Mouse (Mus musculus) adrenal gland, adult 2 months (tissue): ENCODE results near the gene Gm42417. TPM values are rescaled to one million over a fixed set of nuclear protein-coding genes. Genes with fewer than 3 reads are reported as not detected.
"Not testable (repeated sequence)": the region's sequence is repeated elsewhere in the genome, so short reads cannot be mapped to it uniquely, and the experiment has no call there.

ENCODE experiments used
- DNase-seq: peaks from one replicate; pipeline ENCODE4 v3.0.0; 2021
- polyA plus RNA-seq: library from polyadenylated mRNA; depleted of rRNA; stranded (reverse); fragments of >200 nt; gene quantifications from 2 replicates; pipeline ENCODE4 v1.2.3, GENCODE M21; 2012
- total RNA-seq, 2 experiments: library from RNA; stranded (reverse); gene quantifications; 2 replicates each; pipeline ENCODE4 v1.2.3; 2021

Gene Gm42417
- total and polyA plus RNA-seq, 3 experiments = not detected

DNA sequence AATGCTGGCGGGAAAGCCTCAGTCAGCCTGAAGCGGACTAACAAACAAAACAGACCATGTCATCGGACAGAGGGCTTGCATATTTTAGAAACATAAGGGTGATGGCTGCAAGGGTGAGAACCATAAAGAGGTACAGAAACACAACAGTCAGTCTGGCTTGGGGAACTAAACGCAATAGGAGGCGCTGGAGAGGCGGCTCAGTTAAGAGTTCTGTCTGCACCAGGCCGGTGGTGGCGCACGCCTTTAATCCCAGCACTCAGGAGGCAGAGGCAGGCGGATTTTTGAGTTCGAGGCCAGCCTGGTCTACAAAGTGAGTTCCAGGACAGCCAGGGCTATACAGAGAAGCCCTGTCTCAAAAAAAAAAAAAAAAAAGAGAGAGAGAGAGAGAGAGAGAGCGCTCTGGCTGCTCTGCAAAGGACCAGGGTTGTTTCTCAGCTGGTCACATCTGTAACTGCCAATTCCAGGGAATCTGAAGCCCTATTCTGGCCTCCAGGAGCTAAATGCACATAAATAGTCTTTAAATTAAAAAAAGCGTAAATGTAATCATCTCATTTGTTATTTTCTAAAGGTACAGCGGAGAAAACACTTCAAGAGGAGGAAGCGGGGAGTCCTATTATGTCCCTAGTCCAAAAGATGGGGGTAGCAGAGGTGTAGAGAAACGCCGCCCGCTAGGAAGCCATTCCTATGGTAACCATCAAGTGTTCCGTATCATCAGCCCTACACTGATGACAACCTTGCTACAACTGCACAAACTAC lies 6.8 kb upstream of the Gm42417 start:
- DNase-seq = peak; percentile 43

- DNase-seq = no peak
These were observed 6.2 kb upstream of the Gm42417 start for GRCm38 (mm10) chr1:36545382-36545781.

- no peak for DNase-seq
These were observed 3.7 kb upstream of the Gm42417 start for GRCm38 (mm10) chr1:36542925-36543324.

DNA sequence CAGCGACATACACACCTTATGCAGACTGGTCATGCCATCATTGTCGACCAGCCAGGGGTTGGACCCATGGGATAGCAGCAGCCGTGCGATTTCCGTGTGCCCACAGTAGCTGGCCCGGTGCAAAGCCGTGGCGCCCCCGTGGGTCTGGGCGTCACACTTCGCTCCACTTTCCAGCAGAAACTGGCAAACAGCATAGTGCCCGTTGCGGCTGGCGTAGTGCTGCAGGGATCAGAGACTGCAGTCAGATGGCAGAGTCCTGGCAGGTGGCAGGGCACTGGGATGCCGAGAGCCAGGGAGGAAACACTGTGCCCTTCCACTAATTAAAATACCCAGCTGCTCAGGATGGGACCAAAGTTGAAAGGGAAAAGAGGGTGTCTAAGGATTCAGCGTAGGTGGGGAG lies 2.6 kb upstream of the Gm42417 start:
- DNase-seq = peak; percentile 28

DNA sequence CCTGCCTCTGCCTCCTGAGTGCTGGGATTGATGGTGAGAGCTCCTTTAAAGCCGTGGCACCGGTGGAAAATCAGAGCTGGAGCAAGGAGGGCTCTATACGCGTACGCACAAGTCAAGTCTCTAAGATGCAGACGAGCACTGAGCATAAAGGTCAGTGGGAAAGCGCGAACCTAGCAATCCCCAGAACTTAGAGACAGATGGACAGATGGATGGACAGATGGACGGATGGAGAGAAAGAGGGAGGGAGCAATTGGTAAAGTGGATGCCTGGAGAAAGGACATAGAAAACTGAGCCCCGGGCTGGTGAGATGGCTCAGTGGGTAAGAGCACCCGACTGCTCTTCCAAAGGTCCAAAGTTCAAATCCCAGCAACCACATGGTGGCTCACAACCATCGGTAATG lies 1.6 kb upstream of the Gm42417 start:
- DNase-seq = no peak

- peak; percentile 9 for DNase-seq
These were observed 903 bp upstream of the Gm42417 start for GRCm38 (mm10) chr1:36540132-36540531.

- no peak for DNase-seq
These were observed 502 bp downstream of the Gm42417 start for GRCm38 (mm10) chr1:36538727-36539126.

- DNase-seq = not testable (repeated sequence)
These were observed 2.4 kb downstream of the Gm42417 start, which contains the start of gene Ankrd23 for GRCm38 (mm10) chr1:36536783-36537182. Gene Ankrd23, minus strand, starts transcription at chr1:36536883.

DNA sequence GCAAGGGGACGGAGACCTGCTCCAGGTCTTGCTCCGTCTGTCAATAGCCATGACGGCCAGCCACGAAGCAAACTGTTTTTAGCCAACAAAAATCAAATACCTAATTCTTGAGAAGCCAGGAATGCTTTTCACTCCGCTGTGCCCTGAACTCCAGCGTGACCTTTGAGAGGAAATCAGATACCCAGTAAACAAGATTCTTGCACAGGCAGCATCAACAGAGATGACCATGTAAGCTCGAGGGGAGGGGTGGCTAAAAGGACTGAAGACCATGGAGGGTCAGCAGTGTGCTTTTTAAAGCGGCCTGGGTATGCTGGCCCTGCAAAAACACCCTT lies 2.9 kb downstream of the Gm42417 start:
- no peak for DNase-seq

DNA sequence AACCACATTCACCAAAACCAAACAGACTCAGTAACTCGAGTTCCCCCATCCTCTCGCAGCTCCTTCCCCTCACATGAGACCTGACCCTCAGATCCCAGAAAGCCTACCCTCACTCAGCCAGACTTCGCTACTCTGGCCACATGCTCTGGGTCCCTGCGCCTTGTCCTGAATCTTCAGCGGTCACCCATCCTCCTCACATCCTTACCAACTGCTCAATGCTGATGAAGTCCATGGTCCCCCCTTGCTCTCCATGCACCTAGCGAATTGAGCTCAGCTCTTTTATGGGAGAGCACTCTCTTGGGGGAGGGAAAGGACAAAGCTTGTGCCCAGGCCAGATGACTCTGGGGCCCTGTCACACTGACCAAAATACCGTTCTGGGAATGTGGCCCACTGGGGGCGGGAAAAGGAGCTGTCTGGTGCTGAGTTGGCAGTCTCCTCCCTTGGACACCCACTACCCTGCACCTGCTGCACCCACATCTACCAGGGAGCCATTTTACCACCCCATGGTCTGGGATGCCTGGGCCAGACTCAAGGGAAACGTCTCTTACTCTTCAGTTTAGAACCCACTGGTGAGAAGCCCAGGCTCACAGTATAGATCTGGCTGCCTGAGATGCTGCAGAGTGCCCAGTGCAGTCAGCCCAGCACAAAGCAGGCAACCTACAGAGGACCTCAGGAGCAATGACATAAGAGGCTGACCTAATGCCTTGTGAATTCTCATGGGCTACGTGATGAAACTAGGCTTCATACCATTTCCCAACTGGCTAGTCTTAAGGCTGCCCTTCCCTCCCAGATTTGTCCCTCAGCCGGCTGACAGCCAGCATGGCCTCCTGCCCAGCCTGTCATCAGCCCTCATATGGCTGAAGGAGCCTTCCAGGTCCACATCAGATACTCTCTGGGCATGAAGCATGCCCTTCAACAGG lies 3.5 kb downstream of the Gm42417 start:
- DNase-seq = peak; percentile 68

DNA sequence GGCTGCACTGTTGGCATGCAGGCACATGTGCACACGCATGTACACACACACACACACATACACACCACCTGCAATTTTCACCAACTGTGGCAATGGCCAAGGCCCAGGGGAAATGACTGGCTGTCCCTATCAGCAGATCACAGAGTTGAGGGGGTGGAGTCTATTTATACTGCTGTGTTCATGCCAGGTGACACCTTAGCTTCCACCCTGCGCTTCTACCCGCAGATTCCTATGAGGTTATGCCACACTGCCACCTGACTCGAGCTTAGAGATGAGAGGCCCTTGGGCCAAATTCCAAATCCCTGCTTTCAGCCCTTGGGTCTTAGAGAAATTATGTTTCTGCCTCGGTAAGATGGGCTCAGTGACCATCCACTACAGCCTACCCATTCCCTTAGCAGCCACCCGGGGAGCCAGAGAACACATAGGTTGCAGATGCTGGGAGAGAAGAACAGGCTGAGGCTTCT lies 4.6 kb downstream of the Gm42417 start:
- peak; percentile 10 for DNase-seq

GRCm38 (mm10) chr1:36533546-36533945 lies 5.7 kb downstream of the Gm42417 start:
- DNase-seq = no peak

- no peak for DNase-seq
These were observed 7.8 kb downstream of the Gm42417 start for GRCm38 (mm10) chr1:36531461-36531860.

DNA sequence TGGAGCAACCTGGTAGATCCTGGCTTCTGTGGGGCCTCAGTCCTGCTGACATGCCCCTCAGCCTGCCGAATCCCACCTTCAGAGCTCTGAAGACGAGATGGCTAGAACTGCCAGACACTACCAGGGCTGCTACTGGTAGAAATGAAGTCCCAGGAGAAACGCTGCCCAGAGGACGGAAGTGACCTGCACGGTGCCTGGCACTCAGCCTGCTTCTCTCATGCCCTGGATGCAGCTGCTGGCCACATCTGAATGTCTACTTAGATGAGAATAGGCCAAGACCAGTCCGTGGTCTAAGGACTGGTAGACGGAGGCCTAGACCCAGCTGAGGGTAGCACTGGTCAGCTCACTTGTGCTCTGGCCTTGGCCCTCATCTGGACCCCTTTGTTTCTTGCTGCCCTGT lies 8.3 kb downstream of the Gm42417 start:
- DNase-seq = no peak

DNA sequence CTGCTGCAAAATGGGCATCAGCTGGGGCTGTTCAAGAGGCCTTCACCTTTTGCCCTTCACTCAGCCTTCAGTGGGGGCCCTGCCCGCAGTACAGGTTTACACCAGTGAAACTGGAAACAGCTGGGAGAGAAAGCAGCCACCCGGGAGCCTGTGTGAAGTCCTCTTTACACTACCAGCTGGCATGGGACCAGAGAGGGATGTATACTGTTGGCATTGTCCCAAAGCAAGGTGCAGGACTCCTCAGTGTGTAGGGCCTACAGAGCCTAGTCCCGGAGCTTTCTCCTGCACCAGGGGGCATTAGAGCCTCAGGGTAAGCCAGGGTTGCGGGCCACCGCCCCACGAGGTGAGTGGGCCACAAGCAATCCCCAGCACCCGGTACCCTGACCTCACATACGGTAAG lies 8.7 kb downstream of the Gm42417 start:
- DNase-seq = no peak

GRCm38 (mm10) chr1:36529875-36530274 lies 9.4 kb downstream of the Gm42417 start:
- DNase-seq = no peak

GRCm38 (mm10) chr1:36529274-36529673 lies 10.0 kb downstream of the Gm42417 start:
- no peak for DNase-seq

DNA sequence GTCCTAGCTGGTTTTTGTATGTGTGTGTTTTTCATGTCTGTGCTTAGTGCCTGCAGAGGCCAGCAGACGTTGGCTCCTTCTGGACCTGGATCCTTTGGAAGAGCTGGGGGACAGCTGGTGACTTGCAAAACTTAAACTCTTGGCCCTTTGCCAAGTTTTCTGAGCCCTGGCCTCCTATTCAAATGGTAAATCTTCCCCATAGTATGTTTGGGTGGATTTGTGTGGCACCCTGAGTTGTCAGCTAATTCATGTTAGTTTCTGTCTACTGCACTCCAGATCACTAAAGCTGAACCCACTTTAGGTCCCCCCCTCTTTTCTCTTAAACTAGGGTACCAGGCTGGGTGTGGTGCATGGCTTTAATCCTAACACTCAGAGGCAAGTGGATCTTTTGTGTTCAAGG lies 10.9 kb downstream of the Gm42417 start:
- DNase-seq = no peak

- no peak for DNase-seq
These were observed 12.3 kb downstream of the Gm42417 start for GRCm38 (mm10) chr1:36526903-36527302.

DNA sequence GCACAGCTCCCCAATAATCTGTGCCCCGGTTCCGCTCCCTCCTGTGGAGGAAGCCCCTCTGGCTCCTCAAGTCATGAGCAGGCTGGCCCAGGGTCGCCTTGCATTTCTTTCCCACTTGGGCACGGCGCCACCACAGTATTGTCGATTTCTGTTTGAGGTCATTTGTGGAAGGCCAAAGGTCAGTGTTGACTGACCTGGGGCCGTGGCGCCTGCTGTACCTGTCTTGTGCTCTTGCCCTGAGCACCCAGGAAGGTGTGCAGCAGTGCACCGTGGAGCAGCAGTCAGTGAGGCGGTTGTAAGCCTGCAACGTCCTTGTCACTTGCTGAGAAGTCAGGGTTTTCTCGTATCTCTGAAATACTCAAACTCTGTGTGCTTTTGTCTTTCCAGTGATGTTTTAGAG lies 13.5 kb downstream of the Gm42417 start:
- no peak for DNase-seq

DNA sequence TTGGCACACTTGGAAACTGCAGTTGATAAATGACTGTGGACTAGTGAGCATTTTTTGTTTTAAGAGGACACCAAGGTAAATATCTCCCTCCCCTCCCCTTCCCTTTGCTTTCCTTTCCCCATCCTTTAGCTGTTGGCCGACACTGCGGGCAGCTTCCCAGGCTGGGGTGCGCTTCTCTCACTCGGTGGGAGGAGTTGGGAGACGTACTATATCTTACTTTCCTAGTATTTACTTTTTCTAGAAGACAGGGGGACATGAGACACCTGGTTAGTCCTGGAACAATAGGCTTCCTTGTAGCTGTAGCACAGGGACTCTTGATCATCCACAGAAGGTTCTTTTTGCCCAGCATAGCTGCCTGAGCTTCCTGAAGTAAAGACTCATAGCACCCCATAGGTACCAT lies 15.2 kb downstream of the Gm42417 start:
- DNase-seq = no peak

- no peak for DNase-seq
These were observed 15.8 kb downstream of the Gm42417 start for GRCm38 (mm10) chr1:36523332-36524013.

DNA sequence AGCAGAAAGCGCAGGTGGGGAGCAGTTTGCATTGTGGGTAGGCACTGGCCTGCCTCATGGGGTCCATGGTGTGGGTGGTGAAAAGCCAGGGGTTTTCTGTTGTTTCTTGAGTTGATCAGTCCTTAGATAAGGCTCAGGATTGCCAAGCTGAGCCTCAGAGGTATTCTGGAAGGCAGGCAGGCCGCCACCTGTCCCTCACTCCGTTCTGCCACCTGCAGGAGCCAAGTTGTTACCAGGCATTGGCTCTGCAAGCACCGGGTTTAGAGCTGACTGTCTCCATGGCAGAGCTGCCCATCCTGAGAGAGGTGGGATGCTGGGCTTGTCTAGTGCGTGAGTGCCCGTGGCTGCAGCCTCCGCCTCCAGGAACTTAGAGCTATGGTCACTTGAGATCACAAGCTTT lies 17.0 kb downstream of the Gm42417 start:
- no peak for DNase-seq
